Mouse (Mus musculus) MEL (cell line): Measurements from ENCODE around the gene Mrtfb. TPM values are rescaled to one million over a fixed set of nuclear protein-coding genes. Genes with fewer than 3 reads are reported as not detected.

Experiments used
- DNase-seq: peaks from one replicate; pipeline ENCODE4 v3.0.0; 2011; ENCODE audit warnings: low read depth, low spot score
- H3K27ac ChIP-seq: 2 replicates; pipeline ENCODE4 v1.5.1; 2012; ENCODE audit warnings: low read depth, mild to moderate bottlenecking, control low read depth, low read length, moderate library complexity; ENCODE audit not compliant: control insufficient read depth
- H3K27me3 ChIP-seq, 2 experiments: fragments of 150-350 bp in 1 of 2; sonication (generic) in 1 of 2; 2 replicates each; pipeline ENCODE4 v1.6.1; 2012; ENCODE audit warnings: low read length in 2 of 2, mild to moderate bottlenecking in 2 of 2, improper control_type of control experiment in 1 of 2, moderate library complexity in 1 of 2; ENCODE audit not compliant: insufficient read depth in 2 of 2, control insufficient read depth in 1 of 2
- H3K36me3 ChIP-seq, 2 experiments: 2 replicates each; pipeline ENCODE4 v1.6.1; 2012 to 2014; ENCODE audit warnings: low read length in 2 of 2, improper control_type of control experiment in 1 of 2, inconsistent platforms in 1 of 2, mild to moderate bottlenecking in 1 of 2; ENCODE audit not compliant: insufficient read depth in 2 of 2, control insufficient read depth in 1 of 2
- H3K4me1 ChIP-seq, 2 experiments: fragments of 150-350 bp in 1 of 2; sonication (generic) in 1 of 2; 2 replicates each; pipeline ENCODE4 v1.6.1; 2012; ENCODE audit warnings: low read length in 2 of 2, improper control_type of control experiment in 1 of 2, mild to moderate bottlenecking in 1 of 2; ENCODE audit not compliant: insufficient read depth in 2 of 2, control insufficient read depth in 1 of 2
- H3K4me3 ChIP-seq, 2 experiments: fragments of 150-350 bp in 1 of 2; sonication (generic) in 1 of 2; 2 replicates each; pipeline ENCODE4 v1.5.1; 2012; ENCODE audit warnings: low read depth in 2 of 2, low read length in 2 of 2, mild to moderate bottlenecking in 2 of 2, moderate library complexity in 2 of 2, control low read depth in 1 of 2, improper control_type of control experiment in 1 of 2; ENCODE audit not compliant: control insufficient read depth in 1 of 2, insufficient read depth in 1 of 2
- H3K79me2 ChIP-seq: 2 replicates; pipeline ENCODE4 v1.6.1; 2012; ENCODE audit warnings: mild to moderate bottlenecking, low read length, moderate library complexity; ENCODE audit not compliant: control insufficient read depth, poor library complexity, insufficient read depth
- H3K9ac ChIP-seq: 2 replicates; pipeline ENCODE4 v1.6.1; 2012; ENCODE audit warnings: low read depth, mild to moderate bottlenecking, control low read depth, low read length, moderate library complexity; ENCODE audit not compliant: control insufficient read depth, poor library complexity, severe bottlenecking
- H3K9me3 ChIP-seq: fragments of 150-350 bp; sonication (generic); replicated peaks from 2 replicates; pipeline ENCODE4 v1.6.1; 2012; ENCODE audit warnings: mild to moderate bottlenecking, low read length, improper control_type of control experiment, moderate library complexity; ENCODE audit not compliant: insufficient read depth
- BHLHE40 ChIP-seq: IDR thresholded peaks from 2 replicates; pipeline ENCODE4 v1.6.1; 2012; ENCODE audit warnings: low read depth, mild to moderate bottlenecking, inconsistent platforms, low read length, improper control_type of control experiment, borderline replicate concordance
- E2F4 ChIP-seq: IDR thresholded peaks from 2 replicates; pipeline ENCODE4 v1.6.1; 2011; ENCODE audit warnings: low read depth, low read length, improper control_type of control experiment, borderline replicate concordance
- ELF1 ChIP-seq: IDR thresholded peaks from 2 replicates; pipeline ENCODE4 v1.6.1; 2014; ENCODE audit warnings: low read depth, mild to moderate bottlenecking, inconsistent platforms, low read length, improper control_type of control experiment, moderate library complexity
- ETS1 ChIP-seq: IDR thresholded peaks from 2 replicates; pipeline ENCODE4 v1.6.1; 2012; ENCODE audit warnings: low read depth, mild to moderate bottlenecking, inconsistent platforms, low read length, improper control_type of control experiment, moderate library complexity
- GABPA ChIP-seq: IDR thresholded peaks from 2 replicates; pipeline ENCODE4 v1.6.1; 2012; ENCODE audit warnings: low read depth, mild to moderate bottlenecking, inconsistent platforms, low read length, improper control_type of control experiment, moderate library complexity
- GATA1 ChIP-seq: IDR thresholded peaks from 2 replicates; pipeline ENCODE4 v1.6.1; 2011; ENCODE audit warnings: low read depth, low read length, improper control_type of control experiment
- HCFC1 ChIP-seq: IDR thresholded peaks from 2 replicates; pipeline ENCODE4 v1.6.1; 2012; ENCODE audit warnings: low read depth, mild to moderate bottlenecking, inconsistent platforms, low read length, improper control_type of control experiment, moderate library complexity
- JUND ChIP-seq: IDR thresholded peaks from 2 replicates; pipeline ENCODE4 v1.6.1; 2011; ENCODE audit warnings: low read depth, mild to moderate bottlenecking, improper control_type of control experiment, low read length
- KAT2A ChIP-seq: conservative IDR thresholded peaks from 2 replicates; pipeline ENCODE4 v1.6.1; 2012; ENCODE audit warnings: low read depth, low read length, improper control_type of control experiment, inconsistent platforms
- MAFK ChIP-seq: IDR thresholded peaks from 2 replicates; pipeline ENCODE4 v1.6.1; 2011; ENCODE audit warnings: low read depth, mild to moderate bottlenecking, low read length, improper control_type of control experiment, borderline replicate concordance
- MAX ChIP-seq: IDR thresholded peaks from 2 replicates; pipeline ENCODE4 v1.6.1; 2011; ENCODE audit warnings: low read length, improper control_type of control experiment
- MAZ ChIP-seq: IDR thresholded peaks from 2 replicates; pipeline ENCODE4 v1.6.1; 2012; ENCODE audit warnings: low read depth, mild to moderate bottlenecking, inconsistent platforms, low read length, improper control_type of control experiment
- MEF2A ChIP-seq: IDR thresholded peaks from 2 replicates; pipeline ENCODE4 v1.6.1; 2014; ENCODE audit warnings: low read depth, mild to moderate bottlenecking, inconsistent platforms, low read length, improper control_type of control experiment; ENCODE audit not compliant: poor library complexity, insufficient replicate concordance, severe bottlenecking; ENCODE audit errors: extremely low read depth
- MXI1 ChIP-seq: IDR thresholded peaks from 2 replicates; pipeline ENCODE4 v1.6.1; 2011; ENCODE audit warnings: mild to moderate bottlenecking, low read depth, low read length, improper control_type of control experiment
- MYB ChIP-seq: IDR thresholded peaks from 2 replicates; pipeline ENCODE4 v1.6.1; 2011; ENCODE audit warnings: mild to moderate bottlenecking, low read depth, low read length, improper control_type of control experiment
- MYC ChIP-seq: IDR thresholded peaks from 2 replicates; pipeline ENCODE4 v1.6.1; 2011; ENCODE audit warnings: low read depth, mild to moderate bottlenecking, low read length, improper control_type of control experiment, moderate library complexity
- NELFE ChIP-seq: IDR thresholded peaks from 2 replicates; pipeline ENCODE4 v1.6.1; 2011; ENCODE audit warnings: low read depth, low read length, improper control_type of control experiment
- NRF1 ChIP-seq: IDR thresholded peaks from 2 replicates; pipeline ENCODE4 v1.6.1; 2014; ENCODE audit warnings: low read depth, mild to moderate bottlenecking, inconsistent platforms, low read length, improper control_type of control experiment, moderate library complexity; ENCODE audit not compliant: poor library complexity, insufficient read depth, severe bottlenecking
- RCOR1 ChIP-seq: IDR thresholded peaks from 2 replicates; pipeline ENCODE4 v1.6.1; 2012; ENCODE audit warnings: low read depth, mild to moderate bottlenecking, inconsistent platforms, low read length, improper control_type of control experiment
- SIN3A ChIP-seq: IDR thresholded peaks from 2 replicates; pipeline ENCODE4 v1.6.1; 2012; ENCODE audit warnings: low read length, improper control_type of control experiment, inconsistent platforms
- SMC3 ChIP-seq: IDR thresholded peaks from 2 replicates; pipeline ENCODE4 v1.6.1; 2011; ENCODE audit warnings: low read depth, low read length, improper control_type of control experiment
- TBP ChIP-seq: IDR thresholded peaks from 2 replicates; pipeline ENCODE4 v1.8.0; 2011; ENCODE audit warnings: low read depth, low read length, improper control_type of control experiment
- USF1 ChIP-seq: IDR thresholded peaks from 2 replicates; pipeline ENCODE4 v1.6.1; 2014; ENCODE audit warnings: low read depth, mild to moderate bottlenecking, inconsistent platforms, low read length, improper control_type of control experiment, moderate library complexity
- ZKSCAN1 ChIP-seq: IDR thresholded peaks from 2 replicates; pipeline ENCODE4 v1.6.1; 2012; ENCODE audit warnings: low read depth, mild to moderate bottlenecking, inconsistent platforms, low read length, improper control_type of control experiment, moderate library complexity
- ZMIZ1 ChIP-seq: IDR thresholded peaks from 2 replicates; pipeline ENCODE4 v1.6.1; 2012; ENCODE audit warnings: low read depth, mild to moderate bottlenecking, inconsistent platforms, low read length, improper control_type of control experiment, moderate library complexity
- ZNF384 ChIP-seq: IDR thresholded peaks from 2 replicates; pipeline ENCODE4 v1.6.1; 2012; ENCODE audit warnings: low read depth, mild to moderate bottlenecking, inconsistent platforms, low read length, improper control_type of control experiment
- polyA plus RNA-seq, 2 experiments: library from polyadenylated mRNA; stranded (reverse) in 1 of 2; unstranded in 1 of 2; fragments of >175 nt in 1 of 2; fragments of >200 nt in 1 of 2; gene quantifications; 2 replicates each; pipeline versions ENCODE4 v1.2.1 to v1.2.4; 2012; ENCODE audit warnings: low replicate concordance in 2 of 2, low read depth in 1 of 2; ENCODE audit not compliant: insufficient read length in 2 of 2, insufficient read depth in 1 of 2, missing spikeins in 1 of 2
- total RNA-seq: library from RNA; depleted of rRNA; stranded (reverse); fragments of 300-350 nt; gene quantifications from 2 replicates; pipeline ENCODE4 v1.2.3, GENCODE M21; 2012

Mrtfb gene
- total and polyA plus RNA-seq, 3 experiments = 2.7 to 6.6 TPM; not detected in 1

DNA sequence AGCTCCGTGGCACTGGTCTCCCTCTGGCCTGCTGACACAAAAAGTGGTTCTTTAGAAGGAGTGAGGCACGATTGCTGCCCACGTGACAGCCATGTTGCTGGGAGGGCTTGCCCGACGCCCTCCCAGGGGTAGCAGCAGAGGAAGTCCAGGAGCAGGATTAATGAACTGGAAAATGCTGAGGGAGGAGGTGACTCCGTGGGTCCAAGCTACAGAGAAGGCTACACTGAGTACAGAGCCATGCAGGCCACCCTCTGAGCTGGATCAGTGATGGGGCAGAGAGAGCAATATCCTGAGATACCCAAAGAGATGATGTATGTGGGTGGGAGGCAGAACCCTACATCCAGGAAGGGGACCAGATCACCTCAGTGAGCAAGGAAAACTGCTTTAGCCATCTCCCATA is 148.4 kb downstream of the Mrtfb start:
- no peak overlapping the region for H3K4me3 ChIP-seq
- no peaks in the 10 kb centered on the region for H3K4me1 ChIP-seq
- H3K9ac ChIP-seq = no peak overlapping the region
- TF ChIP-seq BHLHE40 = no peak
- no peak for TF ChIP-seq E2F4
- TF ChIP-seq SMC3 = no peak
- TF ChIP-seq MYC = no peak
- no peak for TF ChIP-seq MAX
- no peak for TF ChIP-seq NRF1
- TF ChIP-seq MAFK = no peak
- TF ChIP-seq MAZ = no peak
- no peak for TF ChIP-seq ZNF384
- TF ChIP-seq GABPA = no peak
- no peak for TF ChIP-seq RCOR1
- TF ChIP-seq NELFE = no peak
- no peak for TF ChIP-seq MEF2A
- no peak for TF ChIP-seq ETS1
- no peak for TF ChIP-seq MYB
- TF ChIP-seq TBP = no peak
- no peak for TF ChIP-seq ZMIZ1
- no peak for TF ChIP-seq HCFC1
- TF ChIP-seq KAT2A = no peak
- no peaks in the 10 kb centered on the region for H3K79me2 ChIP-seq
- H3K27ac ChIP-seq = no peak overlapping the region
- H3K9me3 ChIP-seq = no peaks in the 10 kb centered on the region
- H3K27me3 ChIP-seq = no peaks in the 10 kb centered on the region
- DNase-seq = no peak
- H3K36me3 ChIP-seq = no peaks in the 10 kb centered on the region

DNA sequence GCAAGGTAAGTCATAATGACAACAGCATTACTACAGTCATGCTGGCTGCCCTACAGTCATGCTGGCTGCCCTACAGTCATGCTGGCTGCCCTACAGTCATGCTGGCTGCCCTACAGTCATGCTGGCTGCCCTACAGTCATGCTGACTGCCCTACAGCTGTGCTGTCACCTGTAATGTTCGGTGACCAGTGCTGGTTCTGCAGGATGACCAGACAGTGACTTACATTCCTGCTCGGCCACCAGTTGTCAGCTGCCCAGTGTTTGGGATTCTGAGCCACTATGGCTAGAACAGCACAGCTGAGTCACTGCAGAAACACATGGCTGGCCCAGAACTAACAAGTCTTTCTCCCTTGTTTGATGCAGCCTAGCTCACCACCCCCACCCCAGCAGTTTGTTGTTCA is 149.1 kb downstream of the Mrtfb start:
- Histone ChIP-seq H3K27me3 (no peaks in the 10 kb centered on the region), H3K36me3 (no peaks in the 10 kb centered on the region), H3K4me1 (no peaks in the 10 kb centered on the region), H3K4me3 (no peak overlapping the region), H3K9ac (no peak overlapping the region), H3K27ac (no peak overlapping the region), H3K9me3 (no peaks in the 10 kb centered on the region), H3K79me2 (no peaks in the 10 kb centered on the region)
- TF ChIP-seq MAFK = no peak
- TF ChIP-seq NELFE = no peak
- TF ChIP-seq MAX = no peak
- TF ChIP-seq MEF2A = no peak
- no peak for TF ChIP-seq USF1
- no peak for TF ChIP-seq SIN3A
- TF ChIP-seq MXI1 = no peak
- TF ChIP-seq ZKSCAN1 = no peak
- TF ChIP-seq JUND = no peak
- TF ChIP-seq GATA1 = no peak
- no peak for TF ChIP-seq E2F4
- no peak for TF ChIP-seq ETS1
- no peak for TF ChIP-seq ELF1
- DNase-seq = no peak
